Mouse (Mus musculus) heart, embryonic 14.5 days (tissue): ENCODE results near the gene Olfr110. TPM values are rescaled to one million over a fixed set of nuclear protein-coding genes. Genes with fewer than 3 reads are reported as not detected.
"Not testable (repeated sequence)": the region's sequence is repeated elsewhere in the genome, so short reads cannot be mapped to it uniquely, and the experiment has no call there.

Source experiments
- ATAC-seq: fragments of 200-750 bp; cut with Nextera tagmentation; 2 replicates; pipeline ENCODE4 v1.8.0; 2017; ENCODE audit warnings: low read depth, moderate TSS enrichment; ENCODE audit not compliant: insufficient number of reproducible peaks, insufficient read depth, low FRiP score
- H3K27ac ChIP-seq, 2 experiments: fragments of 200-500 bp in 1 of 2; fragments of 300-500 bp in 1 of 2; sonication (generic) in 1 of 2; replicated peaks in 1 of 2; 2 replicates each; pipeline ENCODE4 v1.5.1; 2012 to 2014; ENCODE audit warnings: low read depth in 2 of 2, low read length in 2 of 2, control low read depth in 1 of 2, mild to moderate bottlenecking in 1 of 2, mixed read lengths in 1 of 2; ENCODE audit not compliant: control insufficient read depth in 1 of 2, insufficient read depth in 1 of 2
- H3K27me3 ChIP-seq: fragments of 300-500 bp; sonication (generic); 2 replicates; pipeline ENCODE4 v1.6.1; 2014; ENCODE audit warnings: mild to moderate bottlenecking, low read length, control low read depth; ENCODE audit not compliant: control insufficient read depth, insufficient read depth
- H3K36me3 ChIP-seq: fragments of 300-500 bp; sonication (generic); 2 replicates; pipeline ENCODE4 v1.6.1; 2014; ENCODE audit warnings: mild to moderate bottlenecking, control low read depth, low read length, mixed read lengths; ENCODE audit not compliant: control insufficient read depth, insufficient read depth
- H3K4me1 ChIP-seq, 2 experiments: fragments of 200-500 bp in 1 of 2; fragments of 300-500 bp in 1 of 2; sonication (generic) in 1 of 2; 2 replicates each; pipeline ENCODE4 v1.6.1; 2012 to 2014; ENCODE audit warnings: low read length in 2 of 2, control low read depth in 1 of 2, mixed read lengths in 1 of 2; ENCODE audit not compliant: control insufficient read depth in 2 of 2, insufficient read depth in 2 of 2
- H3K4me2 ChIP-seq: fragments of 300-500 bp; sonication (generic); 2 replicates; pipeline ENCODE4 v1.6.1; 2014; ENCODE audit warnings: mild to moderate bottlenecking, low read length
- H3K4me3 ChIP-seq, 2 experiments: fragments of 200-500 bp in 1 of 2; fragments of 300-500 bp in 1 of 2; sonication (generic) in 1 of 2; 2 replicates each; pipeline ENCODE4 v1.5.1; 2012 to 2014; ENCODE audit warnings: low read length in 2 of 2, mild to moderate bottlenecking in 2 of 2, control low read depth in 1 of 2, low read depth in 1 of 2, moderate library complexity in 1 of 2; ENCODE audit not compliant: control insufficient read depth in 1 of 2, insufficient read depth in 1 of 2
- H3K9ac ChIP-seq: fragments of 300-500 bp; sonication (generic); 2 replicates; pipeline ENCODE4 v1.6.1; 2014; ENCODE audit warnings: mild to moderate bottlenecking, low read length
- H3K9me3 ChIP-seq: fragments of 300-500 bp; sonication (generic); 2 replicates; pipeline ENCODE4 v1.6.1; 2016; ENCODE audit warnings: low read length, control low read depth; ENCODE audit not compliant: control insufficient read depth
- WGBS: fragments of 180-500 bp; shearing (Covaris S2); extraction: QIAGEN DNeasy Blood & Tissue Kit; methylation state at CpG from one replicate; pipeline ENCODE4 v1.1.7; 2014; 5-methylcytosine and 5-hydroxymethylcytosine counted together
- polyA plus RNA-seq: library from polyadenylated mRNA; unstranded; fragments of >200 nt; fragmentation: Nextera tagmentation; extraction: Ambion mirVana; gene quantifications from 2 replicates; pipeline ENCODE4 v1.2.1, GENCODE M21; 2014

The Olfr110 gene
- polyA plus RNA-seq, result not detected in 2 replicates

DNA sequence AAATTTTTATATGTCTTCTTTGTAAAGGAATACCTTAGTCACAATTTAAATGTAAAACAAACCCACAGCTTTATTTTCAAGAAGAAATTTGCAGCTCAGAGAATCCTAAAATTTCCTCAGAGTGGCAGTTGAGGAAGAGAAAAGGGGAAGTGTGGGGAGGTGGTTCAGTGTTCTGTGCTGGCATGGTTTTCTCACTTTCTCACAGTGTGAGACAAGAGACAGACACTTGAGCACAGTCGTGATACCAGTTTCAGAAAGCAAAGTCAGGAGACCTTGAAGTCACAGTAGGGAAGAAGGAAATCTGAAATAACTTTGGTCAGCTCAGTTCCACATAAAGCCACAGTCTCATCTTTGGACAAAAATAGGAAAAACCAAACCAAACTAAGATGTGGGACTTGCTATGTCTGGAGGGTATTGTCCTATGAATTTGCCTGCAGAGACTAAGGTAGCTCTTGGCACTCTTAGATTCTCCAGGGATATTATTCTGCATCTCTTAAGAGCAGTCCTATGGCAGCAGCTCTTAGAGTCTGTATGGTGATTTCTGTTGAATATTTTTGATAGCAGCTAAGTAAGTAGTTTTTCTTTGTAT is at the start of gene Olfr110:
Gene Olfr110 (plus strand): TSS at position 539 of the 589 bp plus-strand sequence.
- H3K4me2 ChIP-seq, result no peak within 1 kb of the TSS
- H3K27ac ChIP-seq, result no peak within 1 kb of the TSS
- H3K4me1 ChIP-seq, result no peaks in the 10 kb centered on the region
- no peaks in the 10 kb centered on the region for H3K27me3 ChIP-seq
- no peak within 1 kb of the TSS for H3K9ac ChIP-seq
- H3K36me3 ChIP-seq, result no peaks in the 10 kb centered on the region
- H3K9me3 ChIP-seq, result no peaks in the 10 kb centered on the region
- 44% methylated on average over 1 of the region's 1 CpGs for WGBS
- ATAC-seq, result no peak
- H3K4me3 ChIP-seq, result no peak within 1 kb of the TSS

DNA sequence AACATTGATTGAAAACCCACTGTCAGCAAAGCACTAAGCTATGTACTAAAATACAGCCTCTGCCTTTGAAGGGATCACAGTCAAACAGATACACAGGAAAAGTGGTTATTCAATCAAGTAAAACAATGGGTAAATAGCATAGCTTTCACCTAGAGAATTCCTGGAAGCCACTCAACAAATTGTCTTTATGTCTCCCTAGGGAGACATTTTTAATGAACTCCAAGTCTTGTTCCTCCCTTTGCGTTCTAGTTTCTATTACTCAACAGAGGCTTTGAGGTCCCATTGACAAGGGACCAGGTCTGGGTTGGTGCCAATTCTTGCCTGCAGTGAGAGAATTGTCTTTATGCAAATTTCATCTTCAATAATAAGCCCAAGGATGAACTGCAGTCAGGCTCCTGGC is 47.1 kb upstream of the Olfr110 start, which contains the start of gene Olfr108:
Gene Olfr108 (plus strand): TSS at position 301 of the 400 bp plus-strand sequence.
- Histone ChIP-seq H3K4me2 (no peak within 1 kb of the TSS), H3K9ac (no peak within 1 kb of the TSS), H3K4me1 (no peaks in the 10 kb centered on the region), H3K36me3 (no peaks in the 10 kb centered on the region), H3K4me3 (no peak within 1 kb of the TSS), H3K9me3 (no peaks in the 10 kb centered on the region), H3K27ac (no peak within 1 kb of the TSS), H3K27me3 (no peaks in the 10 kb centered on the region)
- 89% methylated on average over 1 of the region's 1 CpGs for WGBS
- ATAC-seq, result no peak

DNA sequence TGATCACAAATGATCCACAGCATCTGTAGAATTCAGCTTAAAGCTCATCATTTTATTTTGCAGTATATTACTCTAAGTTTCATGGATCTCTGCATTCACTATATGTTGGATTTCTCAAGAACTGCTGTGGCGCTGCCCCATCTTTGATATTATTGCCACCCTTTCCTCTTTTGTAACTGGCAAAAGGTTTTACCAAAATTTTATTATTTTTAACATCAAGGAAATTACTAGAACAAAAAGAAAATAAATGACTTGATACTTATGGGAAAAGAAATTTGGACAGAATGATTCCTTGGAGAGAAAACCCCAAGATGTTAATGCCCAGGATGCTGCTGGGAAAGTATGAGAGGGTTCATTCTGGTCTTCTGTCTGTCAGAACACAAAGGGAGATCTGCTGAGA is 33.7 kb upstream of the Olfr110 start, which contains the start of gene Olfr109:
Gene Olfr109 (plus strand): TSS at position 301 of the 400 bp plus-strand sequence.
- 78% methylated on average over 1 of the region's 1 CpGs for WGBS
- Histone ChIP-seq H3K27ac (no peak within 1 kb of the TSS), H3K9me3 (0 out of 2 replicates have a peak, but pooled peaks cover 3% of the 10 kb centered on the region), H3K36me3 (no peaks in the 10 kb centered on the region), H3K27me3 (no peaks in the 10 kb centered on the region), H3K4me3 (no peak within 1 kb of the TSS), H3K4me1 (no peaks in the 10 kb centered on the region), H3K4me2 (no peak within 1 kb of the TSS), H3K9ac (no peak within 1 kb of the TSS)
- ATAC-seq, result no peak

DNA sequence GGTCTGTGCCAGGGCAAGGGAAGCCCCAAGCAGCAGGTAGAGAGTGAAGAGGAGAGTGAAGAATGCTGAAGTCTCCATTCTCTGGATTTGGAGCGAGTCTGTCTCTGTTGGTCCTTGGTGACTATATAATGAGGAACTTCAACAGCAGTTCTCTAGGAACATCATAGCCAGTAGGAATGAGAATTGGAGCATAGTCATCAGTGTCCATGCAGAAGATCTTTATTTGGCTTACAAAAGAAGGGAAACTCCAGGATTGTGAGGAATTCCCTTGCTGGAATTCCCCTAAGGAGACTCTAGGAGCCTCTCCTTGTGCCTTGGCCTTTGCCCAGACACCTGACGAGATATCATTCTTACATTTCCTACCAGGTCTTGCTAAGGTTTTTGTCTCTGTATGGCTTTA is 8.8 kb upstream of the Olfr110 start, which contains the start of gene H2-M2:
Gene H2-M2 (minus strand): TSS at position 101 of the 400 bp plus-strand sequence.
- Histone ChIP-seq H3K9ac (no peak within 1 kb of the TSS), H3K27me3 (no peaks in the 10 kb centered on the region), H3K27ac (no peak within 1 kb of the TSS), H3K4me1 (no peaks in the 10 kb centered on the region), H3K4me2 (no peak within 1 kb of the TSS), H3K9me3 (0 out of 2 replicates have a peak, but pooled peaks cover 8% of the 10 kb centered on the region), H3K36me3 (no peaks in the 10 kb centered on the region), H3K4me3 (no peak within 1 kb of the TSS)
- no peak for ATAC-seq
- 64% methylated on average over 2 of the region's 2 CpGs for WGBS

DNA sequence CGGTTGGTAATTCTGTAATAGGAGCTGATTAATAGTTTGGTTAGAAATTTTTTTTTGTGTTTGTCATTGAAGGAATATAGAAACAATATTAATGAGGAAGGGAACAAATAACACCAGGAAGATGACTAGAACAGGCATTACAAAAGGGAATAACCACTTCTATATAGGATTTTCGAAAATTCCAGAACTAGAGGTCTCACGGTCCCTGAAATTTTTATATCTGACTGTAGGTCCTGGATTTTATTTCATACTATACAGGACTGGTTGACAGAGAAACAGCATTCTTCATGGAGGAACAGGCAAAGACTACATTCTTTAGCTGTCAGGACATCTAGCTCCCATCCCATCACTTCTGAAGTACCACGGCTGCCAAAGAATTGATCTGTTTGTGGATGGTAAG is 15.5 kb downstream of the Olfr110 start, which contains the start of gene Olfr111:
Gene Olfr111 (plus strand): TSS at position 301 of the 400 bp plus-strand sequence.
- no peaks in the 10 kb centered on the region for H3K9me3 ChIP-seq
- H3K4me2 ChIP-seq, result no peak within 1 kb of the TSS
- no peak within 1 kb of the TSS for H3K4me3 ChIP-seq
- no peaks in the 10 kb centered on the region for H3K36me3 ChIP-seq
- H3K27ac ChIP-seq, result no peak within 1 kb of the TSS
- H3K9ac ChIP-seq, result no peak within 1 kb of the TSS
- no peaks in the 10 kb centered on the region for H3K27me3 ChIP-seq
- no peaks in the 10 kb centered on the region for H3K4me1 ChIP-seq
- WGBS, result 85% methylated on average over 4 of the region's 4 CpGs
- ATAC-seq, result no peak

DNA sequence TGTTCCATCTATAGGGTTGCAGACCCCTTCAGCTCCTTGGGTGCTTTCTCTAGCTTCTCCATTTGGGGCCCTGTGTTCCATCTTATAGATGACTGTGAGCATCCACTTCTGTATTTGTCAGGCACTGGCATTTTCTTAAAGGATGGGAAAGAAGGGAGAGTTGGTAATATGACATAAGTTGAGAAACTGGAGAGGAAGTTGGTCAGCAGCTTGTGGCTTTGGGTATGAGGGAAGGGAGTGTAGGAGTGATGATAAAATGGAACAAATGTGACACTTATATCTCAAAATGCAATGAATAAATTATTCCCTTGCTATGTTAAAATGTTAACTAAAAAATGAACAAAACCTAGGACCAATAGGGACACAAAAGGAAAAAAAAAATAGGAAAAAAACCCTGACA is 32.3 kb downstream of the Olfr110 start:
- not testable (repeated sequence) for H3K4me3 ChIP-seq, H3K27ac ChIP-seq, H3K4me2 ChIP-seq, H3K36me3 ChIP-seq, H3K27me3 ChIP-seq, H3K9ac ChIP-seq, H3K4me1 ChIP-seq, H3K9me3 ChIP-seq, ATAC-seq

DNA sequence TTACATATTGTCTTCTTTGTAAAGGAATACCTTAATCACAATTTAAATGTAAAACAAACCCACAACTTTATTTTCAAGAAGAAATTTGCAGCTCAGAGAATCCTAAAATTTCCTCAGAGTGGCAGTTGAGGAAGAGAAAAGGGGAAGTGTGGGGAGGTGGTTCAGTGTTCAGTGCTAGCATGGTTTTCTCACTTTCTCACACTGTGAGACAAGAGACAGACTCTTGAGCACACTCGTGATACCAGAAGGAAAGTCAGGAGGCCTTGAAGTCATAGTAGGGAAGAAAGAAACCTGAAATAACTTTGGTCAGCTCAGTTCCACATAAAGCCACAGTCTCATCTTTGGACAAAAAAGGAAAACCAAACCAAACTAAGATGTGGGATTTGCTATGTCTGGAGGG is 33.2 kb downstream of the Olfr110 start:
- not testable (repeated sequence) for H3K36me3 ChIP-seq, H3K27ac ChIP-seq, H3K27me3 ChIP-seq, H3K9me3 ChIP-seq, ATAC-seq, H3K4me3 ChIP-seq, H3K4me2 ChIP-seq, H3K4me1 ChIP-seq, H3K9ac ChIP-seq
- 45% methylated on average over 1 of the region's 1 CpGs for WGBS

DNA sequence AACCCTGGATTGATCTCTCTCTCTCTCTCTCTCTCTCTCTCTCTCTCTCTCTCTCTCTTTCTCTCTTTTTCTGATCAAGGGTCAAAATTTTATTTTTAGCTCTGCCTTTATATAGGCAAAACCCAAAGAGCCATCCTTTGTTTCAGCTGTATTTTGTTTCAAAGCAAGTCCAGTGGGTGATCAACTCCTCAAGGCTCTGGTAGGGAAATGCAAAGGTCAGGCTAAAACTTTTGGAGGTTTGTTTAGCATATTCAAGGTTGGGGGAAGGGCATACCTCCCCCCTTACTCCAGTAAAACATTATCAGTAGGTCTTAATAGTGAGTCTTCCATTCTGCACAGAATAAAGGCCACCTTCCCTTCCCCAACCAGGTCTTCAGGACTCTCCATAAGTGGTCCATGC is 42.9 kb downstream of the Olfr110 start:
- no peaks in the 10 kb centered on the region for H3K4me1 ChIP-seq
- ATAC-seq, result no peak
- no peaks in the 10 kb centered on the region for H3K27me3 ChIP-seq
- H3K27ac ChIP-seq, result no peak overlapping the region
- no peak overlapping the region for H3K4me2 ChIP-seq
- no peak overlapping the region for H3K4me3 ChIP-seq
- H3K9me3 ChIP-seq, result 0 out of 2 replicates have a peak, but pooled peaks cover 2% of the 10 kb centered on the region
- H3K9ac ChIP-seq, result no peak overlapping the region
- no peaks in the 10 kb centered on the region for H3K36me3 ChIP-seq
